Mouse (Mus musculus): Measurements from ENCODE around the gene Tshr.
A peak's percentile ranks its signal among the peaks of the same experiment; 100 is the strongest.

Gene Tshr

DNA sequence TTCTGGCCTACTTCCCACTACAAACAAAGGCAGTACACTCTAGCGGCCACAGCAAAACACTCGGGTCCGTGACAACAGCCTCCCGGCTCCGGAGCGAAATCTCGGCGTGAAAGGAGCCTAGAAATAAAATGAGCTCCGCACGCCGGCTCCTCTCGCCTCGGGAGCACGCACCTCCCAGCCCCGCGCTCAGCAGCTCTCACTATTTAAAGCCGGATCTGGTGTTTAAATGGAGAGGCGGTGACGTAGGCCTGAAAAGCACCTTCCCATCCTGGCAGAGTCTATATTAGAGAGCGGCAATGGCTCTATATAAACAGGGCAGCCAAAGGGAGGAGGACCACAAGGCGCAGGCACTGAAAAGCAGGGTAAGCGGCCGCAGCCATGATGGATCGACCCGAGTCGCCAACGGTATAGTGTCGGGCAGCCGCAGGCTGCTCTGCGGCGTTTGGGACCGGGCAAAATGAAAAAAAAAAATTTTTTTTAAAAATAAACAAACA lies 203.9 kb downstream of the Tshr start:
- DNase-seq (ENCODE audit: low spot score): peak; percentile 90

DNA sequence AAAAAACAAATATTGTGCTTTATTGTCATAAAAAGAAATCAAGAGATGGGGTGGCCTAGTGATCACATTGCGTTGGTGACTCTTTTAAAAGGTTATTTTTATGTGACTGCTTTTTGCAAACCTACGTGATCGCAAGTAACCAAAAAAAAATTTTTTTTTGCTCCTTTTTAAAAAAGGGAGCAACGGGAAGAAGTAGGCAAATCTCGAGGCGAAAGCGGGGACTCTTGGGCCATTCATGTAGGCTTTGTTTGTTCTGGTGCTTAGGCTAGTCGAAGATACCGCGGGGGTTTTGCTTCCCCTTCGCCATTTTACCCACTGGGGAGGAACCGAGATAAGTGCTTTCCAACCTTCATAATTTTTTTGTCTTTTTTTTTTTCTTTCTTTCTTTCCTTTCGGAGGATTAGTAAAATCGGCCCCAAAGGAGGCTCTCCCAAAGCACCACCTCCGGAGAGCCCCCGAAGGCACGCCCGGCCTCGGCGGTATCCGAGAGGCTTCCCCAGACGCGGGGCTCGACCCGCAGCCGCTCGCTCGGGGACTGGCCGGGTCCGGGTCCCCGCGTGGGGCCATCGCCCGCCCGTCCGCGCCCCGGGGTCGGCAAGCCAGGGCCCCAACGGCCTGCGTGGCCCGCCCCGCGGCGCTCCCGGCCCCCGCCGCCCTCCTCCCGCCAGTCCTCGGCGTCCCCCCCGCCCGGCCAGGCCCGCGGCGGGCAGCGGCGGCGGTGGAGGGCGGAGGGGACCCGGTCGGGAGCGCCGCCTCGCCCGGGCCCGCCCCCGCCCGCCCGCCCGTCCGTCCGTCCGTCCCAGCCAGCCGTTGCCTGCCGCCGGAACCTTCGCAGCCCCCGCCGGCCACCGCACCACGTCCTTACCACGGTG lies 204.5 kb downstream of the Tshr start:
- peak; percentile 21 for DNase-seq (ENCODE audit: low spot score)

DNA sequence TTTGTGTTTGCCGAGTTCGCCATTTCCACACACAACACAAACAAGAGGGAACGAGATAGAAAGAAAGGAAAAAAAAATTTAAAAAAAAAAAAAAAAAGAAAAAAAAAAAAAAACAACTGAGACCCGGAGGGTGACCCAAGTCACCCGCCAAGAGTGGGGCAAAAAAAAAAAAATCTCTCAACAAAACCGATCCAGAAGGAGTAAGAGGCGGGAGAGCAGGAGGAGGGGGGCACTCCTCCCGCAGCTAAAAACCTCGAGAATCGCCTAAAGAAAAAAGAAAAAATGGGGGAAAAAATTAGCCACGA lies 205.1 kb downstream of the Tshr start:
- no peak for DNase-seq (ENCODE audit: low spot score)

DNA sequence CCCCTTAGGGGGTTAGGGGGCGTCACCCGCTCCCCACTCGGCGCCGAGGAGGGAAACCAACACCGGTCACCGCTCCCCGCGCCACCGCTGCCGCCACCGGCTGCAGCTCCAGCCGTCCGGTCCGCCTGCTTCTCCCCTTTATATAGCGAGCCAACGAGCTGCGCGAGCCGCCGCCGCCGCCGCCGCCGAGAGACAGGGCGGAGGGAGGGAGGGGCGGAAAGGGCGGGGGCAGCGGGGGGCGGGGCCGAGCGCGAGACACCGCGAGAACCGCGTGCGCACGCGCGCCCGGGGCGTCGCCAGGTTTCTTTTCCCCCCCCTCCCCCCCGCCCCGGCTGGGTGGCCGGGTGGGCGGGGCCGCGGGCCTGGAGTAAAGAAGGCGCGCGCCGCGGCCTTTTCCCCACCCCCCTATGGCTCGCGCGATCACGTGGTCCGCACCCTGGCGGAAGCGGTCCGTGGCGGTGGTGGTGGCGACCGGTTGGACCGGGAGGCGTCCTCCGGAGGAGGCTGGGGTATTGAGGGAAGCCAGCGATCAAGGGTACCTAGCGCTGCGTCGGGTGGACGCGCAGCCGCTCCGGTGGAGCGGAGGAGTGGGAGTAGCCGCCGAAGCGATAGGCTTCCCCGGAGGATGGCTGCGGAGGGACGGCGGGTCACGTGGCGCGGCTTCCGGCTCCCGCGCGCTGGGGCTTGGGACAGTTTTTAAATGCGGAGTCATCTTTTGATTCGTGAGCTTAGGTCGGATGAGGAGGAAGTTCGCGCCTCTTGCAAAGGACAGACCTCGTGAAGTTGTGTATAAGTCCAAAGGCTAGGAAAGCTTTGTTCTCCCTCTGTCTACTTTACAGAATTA lies 205.7 kb downstream of the Tshr start, which contains the start of gene Gtf2a1:
Gene Gtf2a1, minus strand, starts transcription at position 641 of the 844 bp plus-strand sequence.
- DNase-seq (ENCODE audit: low spot score): peak; percentile 90

DNA sequence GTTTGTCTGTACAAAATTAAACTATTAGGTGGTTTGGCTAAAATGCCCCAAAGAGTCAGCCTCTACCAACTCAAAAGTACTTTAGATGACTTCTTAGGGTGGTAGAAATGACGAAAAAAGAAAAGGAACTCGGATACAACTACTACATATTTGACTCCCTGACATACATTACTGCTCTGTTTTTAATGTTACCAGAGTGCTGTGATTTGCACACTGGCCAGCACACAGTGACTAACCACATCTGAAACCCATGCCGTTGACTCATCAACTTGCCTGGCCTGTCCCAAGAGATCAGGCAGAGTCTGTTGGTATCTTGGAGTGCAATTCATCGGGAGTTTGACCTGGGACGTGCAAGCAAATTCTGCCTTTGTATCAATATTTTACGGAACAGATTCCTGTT lies 206.4 kb downstream of the Tshr start:
- peak; percentile 32 for DNase-seq (ENCODE audit: low spot score)

DNA sequence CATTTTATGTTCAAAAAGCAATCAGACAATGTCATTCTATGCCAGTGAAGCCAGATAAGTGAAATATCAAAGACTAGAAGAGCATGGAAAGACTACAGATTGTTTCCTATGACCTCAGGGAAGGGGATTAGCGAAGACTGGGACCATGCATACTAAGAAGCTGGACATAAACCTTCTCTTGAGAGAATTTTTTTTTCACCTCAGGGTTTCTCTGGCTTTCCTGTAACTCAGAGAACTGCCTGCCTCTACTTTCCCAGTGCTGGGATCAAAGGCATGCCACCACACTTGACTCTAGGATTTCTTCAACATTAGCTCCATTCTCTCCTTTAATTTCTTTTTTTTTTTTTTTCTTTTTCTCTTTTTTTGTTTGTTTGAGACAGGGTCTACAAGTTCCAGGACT lies 206.8 kb downstream of the Tshr start:
- DNase-seq (ENCODE audit: low spot score): no peak

DNA sequence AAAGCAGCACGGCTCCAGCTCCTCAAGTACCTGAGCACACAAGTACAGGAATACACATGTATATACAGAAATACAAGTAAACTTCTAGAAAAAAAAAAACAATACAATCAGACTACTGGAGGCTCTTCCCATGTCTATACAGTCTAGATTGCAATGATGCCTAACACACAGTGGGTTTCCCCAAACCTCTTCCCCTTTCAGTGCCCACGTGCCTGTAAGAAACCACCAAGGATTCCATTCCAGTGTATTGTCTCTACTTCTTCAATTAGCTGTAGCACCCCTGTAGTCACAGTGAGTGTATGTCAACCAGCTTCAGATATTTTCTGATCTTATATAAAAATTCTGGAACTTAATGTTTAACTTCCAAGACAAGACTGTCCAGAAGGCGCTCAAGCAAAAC lies 207.8 kb downstream of the Tshr start:
- no peak for DNase-seq (ENCODE audit: low spot score)
